Mouse (Mus musculus) liver, embryonic 14.5 days (tissue): ENCODE measurements around the gene Amy1.

ENCODE experiments used
- CTCF ChIP-seq: IDR thresholded peaks from 2 replicates; pipeline ENCODE4 v1.5.1; 2016; ENCODE audit warnings: antibody characterized with exemption, low read depth, control low read depth
- EP300 ChIP-seq: IDR thresholded peaks from 2 replicates; pipeline ENCODE4 v1.6.1; 2016; ENCODE audit warnings: antibody characterized with exemption, low read depth

DNA sequence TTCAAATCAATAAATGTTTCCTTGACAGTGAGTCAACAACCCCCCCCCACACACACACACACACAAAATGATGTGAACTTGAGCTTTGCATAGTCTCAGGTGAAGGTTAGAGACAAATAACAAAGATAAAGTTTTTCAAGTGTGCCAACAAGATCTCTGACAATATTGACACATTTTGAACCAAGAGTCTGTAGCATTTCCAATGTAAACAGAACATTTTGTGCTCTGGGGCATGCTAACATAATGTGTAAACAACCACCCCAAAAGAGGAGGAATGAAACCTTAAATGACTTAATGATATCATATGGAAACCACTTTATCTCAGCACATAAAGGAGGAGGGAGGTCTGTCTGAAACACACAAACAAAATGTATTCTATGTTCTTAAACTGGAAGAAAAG lies 66.8 kb downstream of the Amy1 start:
- TF ChIP-seq CTCF (no peak), EP300 (no peak)
